Mouse (Mus musculus) ES-E14 (cell line): ENCODE results near the gene Cfb. TPM values are rescaled to one million over a fixed set of nuclear protein-coding genes. Genes with fewer than 3 reads are reported as not detected.

Experiments
- DNase-seq: peaks from one replicate; pipeline ENCODE4 v3.0.0-alpha.2; 2013; ENCODE audit warnings: low read depth, low spot score
- H3K27ac ChIP-seq: 2 replicates; pipeline ENCODE4 v1.5.1; 2012; ENCODE audit warnings: low read depth, mild to moderate bottlenecking, low read length, moderate library complexity, mixed read lengths; ENCODE audit not compliant: poor library complexity, insufficient read depth, severe bottlenecking
- H3K36me3 ChIP-seq: 2 replicates; pipeline ENCODE4 v1.6.1; 2012; ENCODE audit warnings: mild to moderate bottlenecking, low read length, moderate library complexity, mixed read lengths; ENCODE audit not compliant: control insufficient read depth, poor library complexity, insufficient read depth, severe bottlenecking
- H3K4me1 ChIP-seq, 2 experiments: fragments of 150-350 bp in 1 of 2; sonication (generic) in 1 of 2; 2 replicates each; pipeline ENCODE4 v1.6.1; 2012; ENCODE audit warnings: low read length in 2 of 2, mild to moderate bottlenecking in 1 of 2, mixed read lengths in 1 of 2; ENCODE audit not compliant: control insufficient read depth in 2 of 2, insufficient read depth in 2 of 2, poor library complexity in 1 of 2
- H3K4me3 ChIP-seq, 2 experiments: fragments of 150-350 bp in 1 of 2; sonication (generic) in 1 of 2; 2 replicates each; pipeline ENCODE4 v1.5.1; 2012; ENCODE audit warnings: low read length in 2 of 2, low read depth in 1 of 2, mild to moderate bottlenecking in 1 of 2, mixed read lengths in 1 of 2; ENCODE audit not compliant: insufficient read depth in 1 of 2, poor library complexity in 1 of 2, severe bottlenecking in 1 of 2
- H3K9ac ChIP-seq: 2 replicates; pipeline ENCODE4 v1.6.1; 2012; ENCODE audit warnings: low read depth, mild to moderate bottlenecking, low read length, mixed read lengths; ENCODE audit not compliant: poor library complexity, insufficient read depth, severe bottlenecking
- H3K9me3 ChIP-seq: fragments of 150-350 bp; sonication (generic); 2 replicates; pipeline ENCODE4 v1.6.1; 2012; ENCODE audit warnings: low read depth, mild to moderate bottlenecking, low read length; ENCODE audit not compliant: control insufficient read depth, insufficient read depth
- CHD2 ChIP-seq: IDR thresholded peaks from 2 replicates; pipeline ENCODE4 v1.6.1; 2014; ENCODE audit warnings: mild to moderate bottlenecking, low read depth, low read length, inconsistent platforms
- HCFC1 ChIP-seq: IDR thresholded peaks from 2 replicates; pipeline ENCODE4 v1.6.1; 2012; ENCODE audit warnings: low read length, inconsistent platforms, borderline replicate concordance; ENCODE audit not compliant: insufficient read depth
- MAFK ChIP-seq: IDR thresholded peaks from 2 replicates; pipeline ENCODE4 v1.6.1; 2014; ENCODE audit warnings: mild to moderate bottlenecking, low read depth, low read length, inconsistent platforms; ENCODE audit not compliant: insufficient read depth
- ZC3H11A ChIP-seq: IDR thresholded peaks from 2 replicates; pipeline ENCODE4 v1.6.1; 2012; ENCODE audit warnings: low read depth, mild to moderate bottlenecking, inconsistent platforms, low read length, borderline replicate concordance
- ZNF384 ChIP-seq: IDR thresholded peaks from 2 replicates; pipeline ENCODE4 v1.6.1; 2012; ENCODE audit warnings: low read depth, low read length, inconsistent platforms
- in situ Hi-C, 2 experiments: fragments of 600-800 bp; cut with MboI; formaldehyde crosslinking; loops; one replicate each; pipeline ENCODE4 v1.15.1; 2025; ENCODE audit warnings: low sequenced_read_pairs in 2 of 2, inconsistent platforms in 1 of 2; ENCODE audit not compliant: unreplicated experiment in 2 of 2
- total RNA-seq: library from RNA; depleted of rRNA; stranded (reverse); fragments of 300-350 nt; gene quantifications from 2 replicates; pipeline ENCODE4 v1.2.3, GENCODE M21; 2012; rRNA removed

Cfb gene
- total RNA-seq = 0.16 and 0.18 TPM in 2 replicates

DNA sequence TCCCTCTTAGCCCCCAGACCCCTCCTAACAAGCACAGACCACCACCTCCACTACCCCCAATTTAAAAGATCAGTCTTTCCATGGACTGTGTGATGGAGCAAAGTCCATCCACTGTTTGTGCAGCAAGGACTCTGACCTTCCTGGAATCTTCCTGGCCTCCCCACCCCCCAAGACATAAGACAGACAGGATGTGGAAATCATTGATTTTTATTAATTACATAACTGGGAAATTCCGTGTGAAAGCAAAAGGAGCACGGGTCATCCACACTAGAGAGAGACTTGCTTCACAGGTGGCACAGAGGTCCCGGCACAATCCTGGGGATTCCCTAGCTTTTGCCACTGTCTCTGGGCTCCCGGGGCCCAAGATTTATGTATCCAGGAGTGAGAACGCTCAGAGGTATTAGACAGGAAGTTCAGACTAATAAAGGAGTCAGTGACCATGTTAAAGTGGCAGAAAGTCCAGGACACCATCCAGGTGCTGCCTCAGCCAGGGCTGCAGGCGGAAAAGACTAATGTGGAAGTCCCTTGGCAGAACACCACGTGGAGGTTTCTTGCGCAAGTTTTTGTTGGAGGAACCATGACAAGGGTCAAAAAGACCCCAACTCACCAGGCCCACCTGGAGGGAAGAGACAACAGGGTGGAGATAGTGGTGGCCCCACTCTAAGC is at the start of gene Cfb:
Gene Cfb (minus strand): TSS at position 103 of the 666 bp plus-strand sequence.
- TF ChIP-seq HCFC1 (no peak), CHD2 (no peak), MAFK (no peak), ZNF384 (no peak), ZC3H11A (no peak)
- DNase-seq = no peak
- Histone ChIP-seq H3K27ac (no peak within 1 kb of the TSS), H3K9ac (no peak within 1 kb of the TSS), H3K9me3 (no peaks in the 10 kb centered on the region), H3K4me1 (no peaks in the 10 kb centered on the region; a peak in 1 of 4 replicates), H3K4me3 (no peak within 1 kb of the TSS), H3K36me3 (peaks cover 4% of the 10 kb centered on the region; the same call in 1 of the 2 replicates)
- in situ Hi-C loops = no loop called here

DNA sequence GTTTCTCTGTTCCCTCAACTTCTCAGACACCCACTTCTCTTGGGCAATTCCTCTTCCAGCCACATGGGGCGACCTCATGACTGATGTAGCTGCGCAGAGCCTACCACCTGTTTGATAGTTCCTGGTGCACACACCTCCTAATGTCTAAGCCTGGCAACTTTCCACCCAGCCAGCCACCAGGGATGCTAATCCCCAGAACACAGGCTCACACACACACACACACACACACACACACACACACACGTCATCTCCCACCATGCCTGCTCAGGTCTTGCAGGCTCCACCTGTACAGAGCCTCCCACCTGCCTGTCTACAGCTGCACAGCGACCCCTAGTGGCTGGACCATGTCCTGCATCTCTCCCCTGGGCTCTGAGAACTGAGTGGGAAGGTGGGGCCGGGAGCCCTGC is 49.6 kb upstream of the Cfb start:
- peak overlapping the region; percentile 45; the same call in 1 of the 2 replicates for H3K9ac ChIP-seq
- in situ Hi-C loops = no loop called here
- DNase-seq = peak; percentile 93
- peaks cover 54% of the 10 kb centered on the region for H3K36me3 ChIP-seq
- H3K4me3 ChIP-seq = peak overlapping the region in 1 of 2 experiments; percentile 47; a peak in 1 of 4 replicates
- H3K9me3 ChIP-seq = no peaks in the 10 kb centered on the region
- no peak for TF ChIP-seq ZNF384
- TF ChIP-seq CHD2 = no peak
- TF ChIP-seq MAFK = no peak
- H3K27ac ChIP-seq = no peak overlapping the region
- peaks cover 2 to 33% of the 10 kb centered on the region in 2 experiments; a peak in 3 of 4 replicates for H3K4me1 ChIP-seq

DNA sequence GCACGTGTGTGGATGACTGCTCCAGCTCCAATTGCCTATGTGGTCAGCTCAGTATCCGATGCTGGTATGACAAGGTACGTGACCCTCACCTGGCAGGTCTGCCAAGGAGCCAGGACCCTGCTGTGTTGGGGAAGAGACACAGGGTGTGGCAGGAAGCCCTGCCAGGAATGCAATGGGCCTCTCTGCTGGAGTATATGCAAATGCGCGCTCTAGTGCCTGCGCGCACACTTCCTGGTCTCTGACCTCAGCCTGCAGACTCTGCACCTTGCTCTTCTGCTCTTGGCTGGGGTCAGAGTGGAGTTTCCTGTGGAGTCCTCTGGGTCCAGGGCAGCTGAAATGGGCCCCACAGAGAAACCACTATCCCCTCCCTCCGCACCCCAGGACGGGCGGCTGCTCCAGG is 48.7 kb upstream of the Cfb start:
- Histone ChIP-seq H3K4me3 (peak overlapping the region in 1 of 2 experiments; percentile 47; a peak in 2 of 4 replicates), H3K36me3 (peaks cover 64% of the 10 kb centered on the region), H3K9ac (peak overlapping the region; percentile 45; the same call in 1 of the 2 replicates), H3K27ac (peak overlapping the region; percentile 46), H3K9me3 (no peaks in the 10 kb centered on the region), H3K4me1 (peaks cover 2 to 39% of the 10 kb centered on the region in 2 experiments; a peak in 3 of 4 replicates)
- TF ChIP-seq MAFK (no peak), HCFC1 (no peak), CHD2 (no peak), ZNF384 (no peak), ZC3H11A (no peak)
- DNase-seq = no peak
- in situ Hi-C loops = no loop called here

DNA sequence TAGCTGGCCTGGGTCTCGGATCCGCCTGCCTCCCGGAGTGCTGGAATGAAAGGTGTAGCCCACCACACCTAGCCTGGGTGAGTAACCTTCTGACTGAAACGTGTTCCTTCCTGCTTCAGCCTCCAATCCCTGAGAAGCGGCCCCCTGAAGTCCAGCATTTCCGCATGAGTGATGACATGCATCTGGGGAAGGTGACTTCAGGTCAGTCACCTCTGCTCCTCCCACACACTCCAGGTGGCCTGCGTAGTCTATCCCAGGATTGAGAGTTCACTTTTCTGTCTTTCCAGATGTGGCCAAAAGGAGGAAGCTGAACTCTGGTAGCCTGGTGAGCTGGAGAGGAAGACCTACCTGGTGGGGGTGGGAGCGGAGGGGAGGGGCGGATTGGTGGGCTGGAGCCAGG is 40.6 kb upstream of the Cfb start:
- TF ChIP-seq CHD2 = no peak
- TF ChIP-seq ZNF384 = no peak
- TF ChIP-seq MAFK = no peak
- TF ChIP-seq ZC3H11A = no peak
- TF ChIP-seq HCFC1 = no peak
- H3K9me3 ChIP-seq = no peaks in the 10 kb centered on the region
- peaks cover 31% of the 10 kb centered on the region for H3K36me3 ChIP-seq
- in situ Hi-C loops = no loop called here
- H3K4me1 ChIP-seq = peaks cover 4 to 32% of the 10 kb centered on the region in 2 experiments; a peak in 3 of 4 replicates
- H3K27ac ChIP-seq = peak overlapping the region; percentile 34; the same call in 1 of the 2 replicates
- DNase-seq = no peak
- H3K9ac ChIP-seq = no peak overlapping the region; the same call in 1 of the 2 replicates
- peak overlapping the region in 1 of 2 experiments; percentile 10; a peak in 1 of 4 replicates for H3K4me3 ChIP-seq
